Mouse (Mus musculus): ENCODE measurements around the gene Pigg. TPM values are rescaled to one million over a fixed set of nuclear protein-coding genes. Genes with fewer than 3 reads are reported as not detected.

Gene Pigg
- polyA plus RNA-seq, 1 experiment from 2014 or later = 7.0 TPM

DNA sequence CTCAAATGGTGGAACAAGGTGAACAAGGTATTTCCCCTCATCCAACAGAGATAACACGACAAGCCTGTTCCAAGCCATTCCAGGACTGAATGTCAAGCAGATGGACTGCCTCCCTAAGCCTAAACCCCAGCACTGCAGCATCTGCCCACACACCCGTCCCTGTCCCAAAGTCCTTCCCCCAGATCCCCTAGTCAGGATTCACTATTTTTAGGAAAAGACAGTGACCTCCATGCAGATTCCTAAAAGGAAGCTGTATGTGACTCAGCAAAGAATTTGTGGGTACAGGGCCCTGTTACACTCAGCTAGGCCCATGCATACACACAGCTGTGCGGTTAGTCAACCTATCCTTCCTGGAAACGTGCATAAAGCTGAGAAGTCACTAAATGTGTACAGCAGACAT lies 74.0 kb downstream of the Pigg start:
- no peak for ATAC-seq (ENCODE audit: insufficient number of reproducible peaks, low FRiP score, low TSS enrichment, low read depth)
- no peak overlapping the region for H3K4me3 ChIP-seq
- H3K4me1 ChIP-seq = no peaks in the 10 kb centered on the region
- peaks cover 12% of the 10 kb centered on the region; the same call in 1 of the 2 replicates for H3K27me3 ChIP-seq
- H3K9ac ChIP-seq = no peak overlapping the region
- WGBS = 68% methylated on average over 4 of the region's 4 CpGs
- no peaks in the 10 kb centered on the region for H3K36me3 ChIP-seq
- no peaks in the 10 kb centered on the region for H3K9me3 ChIP-seq
- no peak overlapping the region for H3K27ac ChIP-seq
- no peak overlapping the region for H3K4me2 ChIP-seq

DNA sequence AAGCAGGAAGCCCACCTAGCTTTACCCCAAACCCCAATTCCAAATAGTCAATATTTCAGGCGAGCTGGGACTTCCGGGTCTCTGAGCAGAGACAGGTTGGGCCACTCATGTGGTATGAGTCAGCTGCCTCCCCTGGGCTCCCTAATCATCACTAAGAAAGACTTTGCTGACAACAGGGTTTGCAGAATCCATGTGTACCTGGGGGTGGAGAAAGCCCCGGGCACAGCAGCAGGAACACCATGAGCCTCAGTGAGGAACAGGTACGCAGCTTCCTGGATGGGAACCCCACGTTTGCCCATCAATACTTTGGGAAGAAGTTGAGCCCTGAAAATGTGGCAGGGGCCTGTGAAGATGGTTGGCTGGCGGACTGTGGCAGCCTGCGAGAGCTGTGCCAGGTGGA lies 75.8 kb downstream of the Pigg start, which contains the start of gene Pde6b:
TSS of gene Pde6b (plus strand) at position 191 of the 400 bp plus-strand sequence.
- Histone ChIP-seq H3K9ac (no peak within 1 kb of the TSS), H3K4me3 (no peak within 1 kb of the TSS), H3K4me2 (no peak within 1 kb of the TSS), H3K36me3 (no peaks in the 10 kb centered on the region), H3K27me3 (0 out of 2 replicates have a peak, but pooled peaks cover 12% of the 10 kb centered on the region), H3K4me1 (no peaks in the 10 kb centered on the region), H3K9me3 (no peaks in the 10 kb centered on the region), H3K27ac (no peak within 1 kb of the TSS)
- WGBS = 71% methylated on average over 7 of the region's 7 CpGs
- no peak for ATAC-seq (ENCODE audit: insufficient number of reproducible peaks, low FRiP score, low TSS enrichment, low read depth)

DNA sequence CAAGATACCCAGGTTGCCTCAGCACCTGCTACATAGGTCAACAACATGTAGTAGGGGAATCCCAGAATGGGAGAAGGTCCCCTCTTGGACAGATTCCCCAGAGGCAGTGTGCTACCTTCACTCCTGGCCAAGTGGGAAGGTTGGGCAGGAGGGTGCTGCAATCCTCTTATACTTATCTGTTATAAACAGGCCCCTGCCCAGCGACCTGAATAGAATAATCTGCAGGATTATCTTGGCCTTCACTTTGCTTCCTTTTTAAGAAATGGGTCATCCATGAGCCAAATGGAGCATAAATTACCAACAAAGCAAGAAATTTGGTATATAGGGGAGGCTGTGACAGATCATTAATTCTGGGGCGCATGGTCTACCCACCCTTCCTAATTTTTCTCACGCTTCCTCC lies 77.3 kb downstream of the Pigg start:
- Histone ChIP-seq H3K9me3 (no peaks in the 10 kb centered on the region), H3K36me3 (no peaks in the 10 kb centered on the region), H3K9ac (no peak overlapping the region), H3K4me1 (no peaks in the 10 kb centered on the region), H3K27me3 (0 out of 2 replicates have a peak, but pooled peaks cover 10% of the 10 kb centered on the region), H3K4me2 (no peak overlapping the region), H3K27ac (no peak overlapping the region), H3K4me3 (no peak overlapping the region)
- no peak for ATAC-seq (ENCODE audit: insufficient number of reproducible peaks, low FRiP score, low TSS enrichment, low read depth)
- 79% methylated on average over 3 of the region's 3 CpGs for WGBS

Other genes with a start within 250 kb of the Pigg start
- 84.6 and 89.6 TPM in 2 replicates for gene Mtf2, start 246.9 kb upstream of the Pigg start, polyA plus RNA-seq (2015; fragmentation: Nextera tagmentation; extraction: Ambion mirVana)
- 45.1 and 45.9 TPM in 2 replicates for gene Tmed5, start 180.0 kb upstream of the Pigg start, polyA plus RNA-seq (2015; fragmentation: Nextera tagmentation; extraction: Ambion mirVana)
- 8.1 and 8.5 TPM in 2 replicates for gene Ccdc18, start 179.7 kb upstream of the Pigg start, polyA plus RNA-seq (2015; fragmentation: Nextera tagmentation; extraction: Ambion mirVana)
- gene Dr1, start 43.7 kb upstream of the Pigg start, polyA plus RNA-seq (2015; fragmentation: Nextera tagmentation; extraction: Ambion mirVana) = 45.1 and 47.4 TPM in 2 replicates
- gene Gm42517, start 55.3 kb downstream of the Pigg start, polyA plus RNA-seq (2015; fragmentation: Nextera tagmentation; extraction: Ambion mirVana) = 0.15 TPM in 2 replicates
- gene Pde6b, start 75.8 kb downstream of the Pigg start, polyA plus RNA-seq (2015; fragmentation: Nextera tagmentation; extraction: Ambion mirVana) = 0.22 and 0.27 TPM in 2 replicates
- gene Atp5k, start 121.8 kb downstream of the Pigg start, polyA plus RNA-seq (2015; fragmentation: Nextera tagmentation; extraction: Ambion mirVana) = 337 and 365 TPM in 2 replicates
- gene Mfsd7a, start 136.3 kb downstream of the Pigg start, polyA plus RNA-seq (2015; fragmentation: Nextera tagmentation; extraction: Ambion mirVana) = 0.70 and 1.5 TPM in 2 replicates
- gene Pcgf3, start 148.6 kb downstream of the Pigg start, polyA plus RNA-seq (2015; fragmentation: Nextera tagmentation; extraction: Ambion mirVana) = 19.3 and 21.1 TPM in 2 replicates
- gene Cplx1, start 237.4 kb downstream of the Pigg start, polyA plus RNA-seq (2015; fragmentation: Nextera tagmentation; extraction: Ambion mirVana) = 0.36 and 0.64 TPM in 2 replicates

Data from limb, embryonic 15.5 days (tissue).